Mouse (Mus musculus) intestine, embryonic 15.5 days (tissue): ENCODE results near the gene Atp1b2. TPM values are rescaled to one million over a fixed set of nuclear protein-coding genes. Genes with fewer than 3 reads are reported as not detected.
"Not testable (repeated sequence)": the region's sequence is repeated elsewhere in the genome, so short reads cannot be mapped to it uniquely, and the experiment has no call there.

Experiments
- ATAC-seq: fragments of 200-750 bp; cut with Nextera tagmentation; 2 replicates; pipeline ENCODE4 v1.8.0; 2017; ENCODE audit warnings: moderate TSS enrichment, moderate library complexity
- H3K27ac ChIP-seq: fragments of 300-500 bp; sonication (generic); 2 replicates; pipeline ENCODE4 v1.5.1; 2015; ENCODE audit warnings: mild to moderate bottlenecking, inconsistent platforms
- H3K27me3 ChIP-seq: fragments of 300-500 bp; sonication (generic); replicated peaks from 2 replicates; pipeline ENCODE4 v1.6.1; 2015; ENCODE audit warnings: inconsistent platforms
- H3K36me3 ChIP-seq: fragments of 300-500 bp; sonication (generic); 2 replicates; pipeline ENCODE4 v1.6.1; 2015; ENCODE audit warnings: inconsistent platforms
- H3K4me1 ChIP-seq: fragments of 300-500 bp; sonication (generic); replicated peaks from 2 replicates; pipeline ENCODE4 v1.6.1; 2015; ENCODE audit warnings: inconsistent platforms
- H3K4me2 ChIP-seq: fragments of 300-500 bp; sonication (generic); replicated peaks from 2 replicates; pipeline ENCODE4 v1.6.1; 2015; ENCODE audit warnings: mild to moderate bottlenecking, inconsistent platforms
- H3K4me3 ChIP-seq: fragments of 300-500 bp; sonication (generic); replicated peaks from 2 replicates; pipeline ENCODE4 v1.5.1; 2015; ENCODE audit warnings: inconsistent platforms
- H3K9ac ChIP-seq: fragments of 300-500 bp; sonication (generic); 2 replicates; pipeline ENCODE4 v1.6.1; 2015; ENCODE audit warnings: inconsistent platforms
- H3K9me3 ChIP-seq: fragments of 300-500 bp; sonication (generic); 2 replicates; pipeline ENCODE4 v1.6.1; 2016; ENCODE audit warnings: inconsistent platforms
- WGBS: fragments of 180-500 bp; shearing (Covaris S2); methylation state at CpG from one replicate; pipeline ENCODE4 v1.1.7; 2015; 5-methylcytosine and 5-hydroxymethylcytosine counted together
- polyA plus RNA-seq: library from polyadenylated mRNA; unstranded; fragments of >200 nt; fragmentation: Nextera tagmentation; extraction: Ambion mirVana; gene quantifications from 2 replicates; pipeline ENCODE4 v1.2.1, GENCODE M21; 2015

Atp1b2 gene
- polyA plus RNA-seq, 1 experiment from 2014 or later = 6.8 TPM

DNA sequence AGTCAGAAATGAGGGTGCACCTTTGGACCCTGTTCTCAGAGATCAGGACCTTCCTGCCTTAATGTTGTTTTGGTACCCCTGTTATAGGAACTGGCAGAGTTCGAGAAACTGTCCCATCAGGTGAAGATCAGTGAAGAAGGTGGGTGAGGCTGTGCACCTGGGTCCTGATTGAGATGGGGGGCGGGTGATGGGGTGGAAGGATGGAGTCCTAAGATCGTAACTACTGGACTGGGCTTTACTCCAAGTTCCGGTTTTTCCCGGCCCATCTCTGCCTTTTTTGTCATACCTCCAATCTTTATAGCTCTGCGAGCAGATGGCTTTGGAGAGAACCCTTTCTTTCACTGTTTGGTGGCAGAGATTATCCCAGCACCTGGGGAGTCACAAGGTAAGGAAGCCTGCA is 16.7 kb upstream of the Atp1b2 start:
- 19% methylated on average over 6 of the region's 6 CpGs for WGBS
- Histone ChIP-seq H3K9ac (peak overlapping the region; percentile 71), H3K4me1 (peaks cover 10% of the 10 kb centered on the region; the same call in 1 of the 2 replicates), H3K4me2 (peak overlapping the region; percentile 81), H3K4me3 (peak overlapping the region; percentile 55), H3K36me3 (no peaks in the 10 kb centered on the region), H3K27me3 (no peaks in the 10 kb centered on the region), H3K27ac (0 out of 2 replicates have a peak overlapping the region, but pooled peaks have one; percentile 66), H3K9me3 (no peaks in the 10 kb centered on the region)
- no peak; the same call in 1 of the 2 replicates for ATAC-seq

DNA sequence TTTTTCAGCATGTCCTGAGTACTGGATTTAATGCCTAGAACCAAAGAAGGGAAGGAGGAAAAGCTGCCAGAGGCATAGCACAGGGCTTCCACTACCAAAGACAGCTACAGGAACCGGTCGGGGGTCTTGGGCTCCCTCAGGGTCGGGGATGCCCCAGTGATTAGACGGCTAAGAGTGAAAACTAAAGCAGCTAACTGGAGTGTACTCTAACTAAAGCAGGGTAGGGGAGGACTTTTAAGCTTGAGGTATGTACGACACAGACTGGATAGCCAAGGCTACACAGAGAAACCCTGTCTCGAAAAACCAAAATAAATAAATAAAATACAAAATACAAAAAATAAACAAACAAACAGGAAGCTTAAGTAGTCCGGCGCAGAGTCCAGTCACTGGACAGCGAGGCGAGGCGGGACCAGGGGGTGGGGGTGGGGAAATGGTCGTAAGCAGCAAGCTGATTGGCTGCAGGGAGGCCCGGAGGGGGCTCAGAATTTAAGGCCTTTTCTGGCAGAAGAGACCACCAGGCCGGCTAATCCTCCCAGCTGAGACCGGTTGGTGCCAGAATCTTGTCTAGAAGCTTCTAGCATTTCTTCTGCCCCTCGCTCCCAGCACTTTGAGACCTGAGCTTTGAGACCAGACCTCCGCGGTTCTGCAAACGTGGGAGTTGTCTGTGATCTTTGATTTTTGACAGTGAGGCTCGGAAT is 16.0 kb upstream of the Atp1b2 start, which contains the start of gene Sat2:
Sat2 (plus strand) TSS at position 454 of the 698 bp plus-strand sequence.
- H3K9ac ChIP-seq = peak within 1 kb of the TSS; percentile 71

DNA sequence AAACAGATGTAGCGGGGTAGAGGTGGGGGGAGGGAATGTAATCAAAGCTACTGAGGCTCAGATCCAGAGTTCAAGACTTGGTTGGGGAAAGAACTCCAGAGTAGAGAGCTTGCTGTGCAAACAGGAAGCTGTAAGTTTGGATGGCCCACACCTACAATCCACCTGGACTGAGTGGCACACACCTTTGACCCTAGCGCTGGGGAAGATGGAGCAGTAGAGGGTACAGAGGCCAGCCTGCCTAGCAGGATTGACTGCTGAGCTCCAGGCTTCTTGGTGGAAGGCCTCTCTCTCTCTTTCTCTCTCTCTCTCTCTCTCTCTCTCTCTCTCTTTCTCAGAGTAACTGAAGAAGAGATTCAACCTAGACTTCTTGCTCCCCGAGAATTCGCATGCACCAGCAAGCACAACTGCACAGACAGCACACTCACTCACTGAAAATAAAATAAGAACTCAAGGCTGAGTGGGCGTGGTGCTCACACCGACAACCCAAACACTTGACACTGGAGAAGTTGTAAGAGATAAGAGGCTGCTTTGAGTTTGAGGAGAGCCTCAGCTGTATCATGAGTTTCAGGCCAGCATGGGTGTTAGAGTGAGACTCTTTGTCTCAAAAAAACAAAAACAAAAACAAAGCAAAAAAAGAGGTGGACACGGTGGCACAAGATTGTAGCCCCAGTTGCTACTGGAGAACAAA is 14.8 kb upstream of the Atp1b2 start:
- no peak overlapping the region for H3K4me3 ChIP-seq
- H3K4me2 ChIP-seq = no peak overlapping the region; the same call in 1 of the 2 replicates
- no peaks in the 10 kb centered on the region; the same call in 1 of the 2 replicates for H3K27me3 ChIP-seq
- WGBS = 60% methylated on average over 7 of the region's 7 CpGs
- peak; percentile 64 for ATAC-seq
- no peak overlapping the region for H3K9ac ChIP-seq
- H3K36me3 ChIP-seq = no peaks in the 10 kb centered on the region
- H3K9me3 ChIP-seq = no peaks in the 10 kb centered on the region
- H3K4me1 ChIP-seq = peaks cover 10% of the 10 kb centered on the region; the same call in 1 of the 2 replicates
- H3K27ac ChIP-seq = no peak overlapping the region

More for the DNA sequence above, 16.0 kb upstream of the Atp1b2 start, which contains the start of gene Sat2:
- Histone ChIP-seq H3K4me2 (peak within 1 kb of the TSS; percentile 81), H3K4me1 (peaks cover 10% of the 10 kb centered on the region; the same call in 1 of the 2 replicates), H3K27ac (peak within 1 kb of the TSS; percentile 66), H3K27me3 (no peaks in the 10 kb centered on the region), H3K4me3 (peak within 1 kb of the TSS; percentile 55), H3K9me3 (no peaks in the 10 kb centered on the region), H3K36me3 (no peaks in the 10 kb centered on the region)
- peak; percentile 88 for ATAC-seq
- WGBS = 3% methylated on average over 20 of the region's 20 CpGs

DNA sequence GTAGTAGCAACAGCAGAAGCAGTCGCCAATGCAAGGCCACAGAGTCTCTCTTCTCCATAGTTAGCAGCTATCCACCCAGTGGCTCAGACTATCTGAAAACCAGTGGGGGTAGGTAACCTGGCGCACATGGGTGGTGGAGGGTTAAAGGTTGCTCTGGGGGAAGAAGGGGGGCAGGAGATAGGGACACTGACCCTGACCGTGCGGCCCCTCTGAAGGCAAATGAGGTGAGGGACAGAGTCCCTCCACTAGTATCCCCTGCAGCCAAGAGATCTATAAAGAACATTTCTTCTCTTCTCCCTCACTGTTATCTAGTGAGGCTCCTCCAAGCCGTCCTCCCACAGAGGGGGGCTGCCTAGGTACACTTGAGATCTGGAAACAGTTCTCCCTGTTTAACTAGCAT is 12.1 kb upstream of the Atp1b2 start, which contains the start of gene Shbg:
Shbg (minus strand) TSS at position 101 of the 400 bp plus-strand sequence.
- Histone ChIP-seq H3K36me3 (no peaks in the 10 kb centered on the region), H3K9ac (no peak within 1 kb of the TSS), H3K9me3 (no peaks in the 10 kb centered on the region), H3K4me2 (no peak within 1 kb of the TSS), H3K27ac (no peak within 1 kb of the TSS), H3K4me1 (peaks cover 12% of the 10 kb centered on the region), H3K27me3 (no peaks in the 10 kb centered on the region; the same call in 1 of the 2 replicates), H3K4me3 (no peak within 1 kb of the TSS)
- no peak for ATAC-seq
- 58% methylated on average over 5 of the region's 5 CpGs for WGBS

DNA sequence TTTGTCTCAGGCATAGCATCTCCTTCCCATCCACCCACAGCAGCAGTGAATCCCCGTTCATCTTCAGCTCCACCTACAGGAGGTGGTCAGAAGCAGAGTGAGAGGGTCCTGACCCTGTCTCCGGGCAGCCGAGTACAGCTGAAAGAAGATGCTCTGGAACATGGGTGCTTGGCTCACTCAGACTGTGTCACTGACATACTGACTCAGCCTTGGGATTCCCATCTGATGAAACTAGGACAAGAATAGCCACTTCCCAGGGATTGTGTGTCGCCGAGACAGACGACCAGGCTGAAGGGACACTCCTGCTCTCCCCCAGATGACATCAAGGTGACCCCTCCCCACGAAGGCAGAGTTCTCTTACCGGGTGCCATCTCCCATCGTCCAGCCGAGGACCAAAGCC is 11.0 kb upstream of the Atp1b2 start:
- no peaks in the 10 kb centered on the region; the same call in 1 of the 2 replicates for H3K27me3 ChIP-seq
- H3K4me3 ChIP-seq = no peak overlapping the region
- H3K4me1 ChIP-seq = peaks cover 7% of the 10 kb centered on the region
- 52% methylated on average over 10 of the region's 10 CpGs for WGBS
- H3K36me3 ChIP-seq = no peaks in the 10 kb centered on the region
- H3K9me3 ChIP-seq = no peaks in the 10 kb centered on the region
- no peak for ATAC-seq
- H3K4me2 ChIP-seq = no peak overlapping the region
- H3K9ac ChIP-seq = no peak overlapping the region
- H3K27ac ChIP-seq = no peak overlapping the region

DNA sequence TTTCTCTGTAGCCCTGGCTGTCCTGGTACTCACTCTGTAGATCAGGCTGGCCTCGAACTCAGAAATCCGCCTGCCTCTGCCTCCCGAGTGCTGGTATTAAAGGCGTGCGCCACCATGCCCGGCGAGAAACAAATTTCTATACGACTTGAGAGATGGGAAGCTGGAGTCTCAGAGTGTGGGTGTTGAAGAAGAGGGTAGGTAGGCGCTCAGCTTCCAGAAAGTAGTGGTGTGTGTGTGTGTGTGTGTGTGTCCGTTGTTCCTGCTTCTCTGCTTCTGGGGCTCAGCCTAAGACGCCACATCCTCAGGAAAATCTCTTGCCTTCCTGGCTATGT is 8.5 kb upstream of the Atp1b2 start:
- ATAC-seq = peak; percentile 22; the same call in 1 of the 2 replicates
- H3K4me2 ChIP-seq = peak overlapping the region; percentile 44
- H3K9ac ChIP-seq, H3K4me3 ChIP-seq, H3K4me1 ChIP-seq, H3K27ac ChIP-seq, H3K36me3 ChIP-seq, H3K27me3 ChIP-seq, H3K9me3 ChIP-seq: not testable (repeated sequence)
- WGBS = 56% methylated on average over 11 of the region's 11 CpGs

DNA sequence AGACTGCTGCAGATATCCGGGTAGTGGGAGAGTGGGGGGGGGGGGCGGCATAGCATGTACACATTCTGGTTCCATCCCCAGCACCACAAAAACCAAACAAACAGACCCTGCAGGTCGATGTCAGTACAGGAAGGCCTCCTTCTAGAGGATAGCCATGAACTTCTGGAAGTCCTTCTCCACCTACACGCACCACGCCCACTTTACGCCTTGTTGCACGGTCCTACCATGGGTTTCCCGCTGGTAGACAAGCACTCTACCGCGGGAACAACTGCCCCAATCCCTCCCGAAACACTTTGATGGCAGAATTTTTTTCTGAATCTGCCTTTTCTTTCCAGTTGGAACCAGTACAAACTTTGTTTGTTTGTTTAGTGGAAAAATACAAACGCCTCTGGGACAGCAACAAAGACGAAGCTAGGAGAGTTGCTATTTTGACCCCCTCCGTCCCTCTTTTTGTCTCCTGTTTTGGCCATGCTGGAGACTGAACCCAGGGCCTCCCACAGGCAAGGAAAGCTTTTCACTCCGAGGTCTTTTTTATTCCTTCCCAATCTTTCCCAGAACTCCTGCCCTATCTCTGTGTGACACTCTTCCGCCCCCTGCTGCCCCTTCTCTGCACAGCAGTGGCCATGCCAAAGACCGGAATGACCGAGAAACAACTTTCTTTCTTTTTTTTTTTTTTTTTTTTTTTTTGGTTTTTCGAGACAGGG is 8.0 kb upstream of the Atp1b2 start:
- H3K9ac ChIP-seq = 0 out of 2 replicates have a peak overlapping the region, but pooled peaks have one; percentile 17
- ATAC-seq = peak; percentile 80
- 12% methylated on average over 19 of the region's 19 CpGs for WGBS
- H3K9me3 ChIP-seq = no peaks in the 10 kb centered on the region
- H3K4me1 ChIP-seq = peaks cover 4% of the 10 kb centered on the region; the same call in 1 of the 2 replicates
- no peak overlapping the region for H3K4me3 ChIP-seq
- peak overlapping the region; percentile 44 for H3K4me2 ChIP-seq
- H3K36me3 ChIP-seq = no peaks in the 10 kb centered on the region
- H3K27me3 ChIP-seq = no peaks in the 10 kb centered on the region; the same call in 1 of the 2 replicates
- H3K27ac ChIP-seq = no peak overlapping the region

DNA sequence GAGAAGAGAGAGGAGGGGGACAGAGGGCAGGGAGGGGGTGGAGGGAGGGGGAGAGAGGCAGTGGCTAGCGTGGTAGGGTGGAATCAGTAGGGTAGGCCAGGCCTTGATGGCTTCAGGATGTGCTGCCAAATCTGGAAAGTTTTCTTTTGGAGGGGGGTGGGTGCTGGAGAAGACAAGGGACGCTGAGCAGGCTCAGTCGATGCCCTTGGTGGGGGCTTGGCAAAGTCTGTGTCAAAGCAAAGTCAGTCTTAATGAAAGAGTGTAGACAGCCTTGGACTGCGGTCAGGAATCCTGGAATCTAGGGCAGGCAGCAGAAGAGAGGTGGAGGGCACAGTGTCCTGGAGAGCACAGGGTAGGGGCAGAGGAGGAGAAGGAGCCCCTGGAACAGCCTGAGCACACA is 5.2 kb upstream of the Atp1b2 start:
- Histone ChIP-seq H3K4me2 (no peak overlapping the region), H3K4me1 (peaks cover 8% of the 10 kb centered on the region; the same call in 1 of the 2 replicates), H3K27ac (no peak overlapping the region), H3K9me3 (no peaks in the 10 kb centered on the region), H3K27me3 (no peaks in the 10 kb centered on the region), H3K4me3 (no peak overlapping the region), H3K9ac (no peak overlapping the region), H3K36me3 (no peaks in the 10 kb centered on the region)
- 58% methylated on average over 4 of the region's 4 CpGs for WGBS
- ATAC-seq = no peak

DNA sequence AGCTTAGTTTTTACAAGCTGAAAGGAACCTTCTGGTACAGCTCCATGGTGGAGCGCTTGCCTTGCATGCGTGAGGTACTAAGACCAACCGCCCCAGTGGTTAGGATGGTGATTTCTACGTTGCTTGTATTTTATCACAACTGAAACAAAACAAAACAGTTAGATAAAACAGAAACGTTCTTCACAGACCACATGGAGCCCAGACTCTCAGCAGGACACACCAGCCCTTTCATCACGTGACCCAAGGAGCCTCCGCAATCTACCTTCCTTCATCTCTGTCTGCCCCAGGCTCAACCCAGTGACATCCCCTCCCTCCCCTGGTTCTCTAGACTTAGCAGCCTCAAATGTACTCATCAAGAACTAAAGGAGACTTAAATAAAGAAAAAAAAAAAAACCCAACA is 3.7 kb upstream of the Atp1b2 start:
- H3K36me3 ChIP-seq = no peaks in the 10 kb centered on the region
- H3K4me2 ChIP-seq = no peak overlapping the region
- H3K9ac ChIP-seq = no peak overlapping the region
- 60% methylated on average over 7 of the region's 7 CpGs for WGBS
- H3K4me1 ChIP-seq = peaks cover 18% of the 10 kb centered on the region
- no peak overlapping the region for H3K4me3 ChIP-seq
- H3K27ac ChIP-seq = no peak overlapping the region
- ATAC-seq = no peak
- peaks cover 7% of the 10 kb centered on the region; the same call in 1 of the 2 replicates for H3K27me3 ChIP-seq
- H3K9me3 ChIP-seq = no peaks in the 10 kb centered on the region

DNA sequence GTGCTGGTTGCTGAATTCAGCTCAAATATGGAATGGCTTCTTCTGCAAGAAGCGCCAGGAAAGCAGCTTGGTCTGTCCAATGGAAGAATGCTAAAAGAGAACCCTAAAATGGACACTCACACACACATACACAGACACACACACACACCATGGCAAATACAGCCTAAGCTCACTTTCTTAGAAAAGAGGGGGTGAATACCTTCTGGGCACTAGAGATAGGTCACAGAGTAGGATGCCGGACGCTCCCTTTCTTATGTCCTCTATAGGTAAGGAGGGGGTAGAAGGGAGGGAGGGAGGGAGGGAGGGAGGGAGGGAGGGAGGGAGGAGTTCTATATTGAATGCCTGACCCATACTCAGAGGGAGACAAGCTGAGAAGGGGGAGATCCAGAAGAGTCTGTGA is 2.8 kb upstream of the Atp1b2 start:
- no peak overlapping the region for H3K27ac ChIP-seq
- no peaks in the 10 kb centered on the region for H3K9me3 ChIP-seq
- 82% methylated on average over 3 of the region's 3 CpGs for WGBS
- no peak for ATAC-seq
- H3K36me3 ChIP-seq = no peaks in the 10 kb centered on the region
- H3K27me3 ChIP-seq = peaks cover 15% of the 10 kb centered on the region; the same call in 1 of the 2 replicates
- H3K4me3 ChIP-seq = no peak overlapping the region
- H3K4me1 ChIP-seq = peaks cover 18% of the 10 kb centered on the region; the same call in 1 of the 2 replicates
- H3K9ac ChIP-seq = no peak overlapping the region
- H3K4me2 ChIP-seq = no peak overlapping the region

DNA sequence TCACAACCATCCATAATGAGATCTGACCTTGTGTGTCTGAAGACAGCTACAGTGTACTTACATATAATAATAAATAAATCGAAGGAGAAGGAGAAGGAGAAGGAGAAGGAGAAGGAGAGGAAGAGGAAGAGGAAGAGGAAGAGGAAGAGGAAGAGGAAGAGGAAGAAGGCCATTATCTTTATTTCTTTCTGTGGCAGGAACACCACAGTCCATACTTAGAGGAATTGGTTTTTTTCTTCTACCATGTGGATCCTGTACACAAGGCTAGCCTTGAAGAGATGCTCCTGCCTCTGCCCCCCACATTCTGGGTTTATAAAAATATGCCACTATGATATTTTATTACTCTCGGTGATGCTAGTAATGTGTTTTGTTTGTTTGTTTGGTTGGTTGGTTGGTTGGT is 1.1 kb upstream of the Atp1b2 start:
- Histone ChIP-seq H3K27ac (no peak overlapping the region), H3K4me1 (peaks cover 25% of the 10 kb centered on the region; the same call in 1 of the 2 replicates), H3K36me3 (no peaks in the 10 kb centered on the region), H3K27me3 (peaks cover 15% of the 10 kb centered on the region), H3K9ac (no peak overlapping the region), H3K9me3 (no peaks in the 10 kb centered on the region), H3K4me2 (no peak overlapping the region), H3K4me3 (no peak overlapping the region)
- WGBS = 85% methylated on average over 2 of the region's 2 CpGs
- ATAC-seq = no peak

DNA sequence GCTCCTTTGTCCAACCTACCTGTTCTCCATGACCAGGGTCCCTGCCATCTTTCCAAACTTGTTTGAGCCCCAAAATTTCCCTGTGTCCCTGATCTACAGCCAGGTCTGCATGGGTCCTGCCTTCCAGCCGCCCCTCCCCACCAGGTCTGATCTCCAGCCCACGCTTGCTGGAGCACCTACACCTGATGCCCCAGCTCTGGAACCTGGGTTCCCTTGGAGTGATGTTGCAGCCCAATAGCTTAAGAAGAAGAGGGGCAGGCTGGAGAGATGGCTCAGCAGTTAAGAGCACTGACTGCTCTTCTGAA is 701 bp upstream of the Atp1b2 start:
- peak overlapping the region; percentile 59 for H3K4me3 ChIP-seq
- WGBS = 58% methylated on average over 2 of the region's 2 CpGs
- H3K36me3 ChIP-seq = no peaks in the 10 kb centered on the region
- H3K4me2 ChIP-seq = peak overlapping the region; percentile 100
- no peak for ATAC-seq
- 0 out of 2 replicates have a peak overlapping the region, but pooled peaks have one; percentile 3 for H3K9ac ChIP-seq
- no peaks in the 10 kb centered on the region for H3K9me3 ChIP-seq
- no peak overlapping the region for H3K27ac ChIP-seq
- peaks cover 15% of the 10 kb centered on the region for H3K27me3 ChIP-seq
- H3K4me1 ChIP-seq = peaks cover 28% of the 10 kb centered on the region; the same call in 1 of the 2 replicates
